Mouse (Mus musculus): Measurements from ENCODE around the gene Mospd2. TPM values are rescaled to one million over a fixed set of nuclear protein-coding genes. Genes with fewer than 3 reads are reported as not detected.

Mospd2 gene
- polyA plus RNA-seq, 1 experiment from 2014 or later, result 22.7 TPM

DNA sequence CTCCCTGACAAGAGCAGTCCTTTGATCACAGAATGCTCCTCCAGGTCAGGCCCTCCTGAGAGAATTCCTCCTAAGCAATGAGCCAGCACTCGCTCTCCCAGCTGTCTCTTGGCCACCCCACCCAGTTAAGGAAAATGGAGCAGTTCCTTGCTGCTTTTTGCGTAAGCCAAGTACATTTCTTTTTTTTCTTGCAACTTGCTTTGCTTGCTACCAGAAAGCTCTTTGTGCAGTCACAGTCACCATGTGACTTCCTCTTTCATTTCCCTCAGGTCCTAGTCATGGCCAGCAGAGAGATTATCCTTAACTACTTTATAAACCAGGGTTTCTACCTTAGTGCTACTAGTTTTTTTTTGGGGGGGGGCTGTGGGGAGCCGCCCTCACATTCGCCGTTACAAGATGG lies 38.6 kb downstream of the Mospd2 start:
- Histone ChIP-seq H3K27ac (ENCODE audit: low read length) (no peak overlapping the region), H3K9ac (ENCODE audit: low read length) (no peak overlapping the region), H3K9me3 (ENCODE audit: control insufficient read depth, low read length) (no peaks in the 10 kb centered on the region), H3K36me3 (ENCODE audit: control insufficient read depth, insufficient read depth, low read length) (peaks cover 8% of the 10 kb centered on the region), H3K4me2 (ENCODE audit: low read depth, low read length) (no peak overlapping the region), H3K27me3 (ENCODE audit: control insufficient read depth, insufficient read depth, low read depth, low read length) (no peaks in the 10 kb centered on the region), H3K4me1 (replicated peaks; ENCODE audit: control insufficient read depth, insufficient read depth, low read length) (no peaks in the 10 kb centered on the region), H3K4me3 (ENCODE audit: low read length) (no peak overlapping the region)
- ATAC-seq (ENCODE audit: low read depth), result no peak
- WGBS, result 95% methylated on average over 5 of the region's 5 CpGs

DNA sequence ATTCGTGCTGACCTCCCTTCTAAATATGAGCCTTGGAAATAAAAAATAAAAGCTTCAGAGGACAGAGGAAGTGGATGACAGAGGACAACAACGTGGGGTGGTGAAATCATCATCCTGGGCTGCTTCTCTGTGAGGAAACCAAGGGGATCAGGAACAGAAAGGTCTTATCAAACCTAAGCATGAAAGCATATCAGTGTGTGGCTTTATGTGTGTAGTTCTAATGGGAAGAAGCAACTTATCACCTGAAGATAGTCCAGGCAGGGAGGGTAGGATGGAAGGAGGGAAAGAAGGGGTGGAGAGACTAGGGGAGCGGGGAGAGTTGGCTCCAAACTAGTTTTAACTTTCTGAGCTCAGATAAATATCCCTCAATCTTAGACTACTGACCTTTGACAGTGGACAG lies 67.2 kb downstream of the Mospd2 start:
- Histone ChIP-seq H3K9me3 (ENCODE audit: control insufficient read depth, low read length) (no peaks in the 10 kb centered on the region), H3K4me3 (ENCODE audit: low read length) (no peak overlapping the region), H3K27me3 (ENCODE audit: control insufficient read depth, insufficient read depth, low read depth, low read length) (no peaks in the 10 kb centered on the region), H3K27ac (ENCODE audit: low read length) (no peak overlapping the region), H3K9ac (ENCODE audit: low read length) (no peak overlapping the region), H3K36me3 (ENCODE audit: control insufficient read depth, insufficient read depth, low read length) (no peaks in the 10 kb centered on the region), H3K4me2 (ENCODE audit: low read depth, low read length) (no peak overlapping the region), H3K4me1 (replicated peaks; ENCODE audit: control insufficient read depth, insufficient read depth, low read length) (no peaks in the 10 kb centered on the region)
- WGBS, result 52% methylated on average over 3 of the region's 3 CpGs
- no peak for ATAC-seq (ENCODE audit: low read depth)

DNA sequence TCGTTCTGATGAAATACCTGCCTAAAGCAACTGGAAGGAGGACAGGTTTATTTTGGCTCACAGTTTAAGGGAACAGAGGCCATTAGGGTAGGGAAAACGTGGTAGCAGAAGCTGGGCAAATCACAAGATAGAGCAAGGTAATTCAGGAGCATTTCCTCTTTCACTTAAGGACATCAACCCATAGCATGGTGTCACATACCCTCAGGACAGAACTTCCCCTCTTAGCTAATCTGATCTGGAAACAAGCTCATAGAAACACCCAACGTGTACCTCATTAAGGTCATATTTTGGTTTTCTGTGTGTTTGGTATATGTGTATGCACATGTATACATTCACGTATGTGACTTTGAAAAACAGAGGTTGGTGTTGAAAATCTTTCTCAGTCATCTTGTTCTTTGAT lies 68.0 kb downstream of the Mospd2 start:
- H3K27ac ChIP-seq (ENCODE audit: low read length), result no peak overlapping the region
- ATAC-seq (ENCODE audit: low read depth), result no peak
- no peak overlapping the region for H3K4me3 ChIP-seq (ENCODE audit: low read length)
- WGBS, result 70% methylated on average over 4 of the region's 4 CpGs
- H3K4me1 ChIP-seq (replicated peaks; ENCODE audit: control insufficient read depth, insufficient read depth, low read length), result no peaks in the 10 kb centered on the region
- H3K9ac ChIP-seq (ENCODE audit: low read length), result no peak overlapping the region
- no peaks in the 10 kb centered on the region for H3K9me3 ChIP-seq (ENCODE audit: control insufficient read depth, low read length)
- H3K36me3 ChIP-seq (ENCODE audit: control insufficient read depth, insufficient read depth, low read length), result no peaks in the 10 kb centered on the region
- no peaks in the 10 kb centered on the region for H3K27me3 ChIP-seq (ENCODE audit: control insufficient read depth, insufficient read depth, low read depth, low read length)
- no peak overlapping the region for H3K4me2 ChIP-seq (ENCODE audit: low read depth, low read length)

DNA sequence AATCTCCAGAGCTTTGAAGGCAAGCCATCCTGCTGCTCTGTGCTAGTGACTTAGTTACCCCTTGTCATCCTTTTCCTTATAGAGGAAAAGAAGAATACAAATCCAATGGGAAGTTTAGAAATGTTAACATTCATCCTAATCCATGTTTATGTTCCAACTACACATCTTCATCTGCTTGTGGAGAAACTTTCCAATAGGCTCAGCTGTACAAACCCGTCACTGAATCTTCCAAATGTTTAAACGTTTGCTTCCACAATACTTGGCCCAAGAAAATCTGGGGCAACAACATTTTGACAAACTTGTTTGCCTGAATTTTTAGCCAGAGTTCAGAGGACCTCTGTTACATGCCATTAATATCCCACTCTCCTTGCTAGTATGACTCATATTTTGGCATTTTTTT lies 78.3 kb downstream of the Mospd2 start:
- H3K9me3 ChIP-seq (ENCODE audit: control insufficient read depth, low read length), result no peaks in the 10 kb centered on the region
- no peak overlapping the region for H3K27ac ChIP-seq (ENCODE audit: low read length)
- no peak overlapping the region for H3K4me2 ChIP-seq (ENCODE audit: low read depth, low read length)
- no peak overlapping the region for H3K4me3 ChIP-seq (ENCODE audit: low read length)
- no peaks in the 10 kb centered on the region for H3K4me1 ChIP-seq (replicated peaks; ENCODE audit: control insufficient read depth, insufficient read depth, low read length)
- no peak overlapping the region for H3K9ac ChIP-seq (ENCODE audit: low read length)
- no peaks in the 10 kb centered on the region for H3K36me3 ChIP-seq (ENCODE audit: control insufficient read depth, insufficient read depth, low read length)
- 47% methylated on average over 2 of the region's 2 CpGs for WGBS
- no peaks in the 10 kb centered on the region for H3K27me3 ChIP-seq (ENCODE audit: control insufficient read depth, insufficient read depth, low read depth, low read length)
- no peak for ATAC-seq (ENCODE audit: low read depth)

DNA sequence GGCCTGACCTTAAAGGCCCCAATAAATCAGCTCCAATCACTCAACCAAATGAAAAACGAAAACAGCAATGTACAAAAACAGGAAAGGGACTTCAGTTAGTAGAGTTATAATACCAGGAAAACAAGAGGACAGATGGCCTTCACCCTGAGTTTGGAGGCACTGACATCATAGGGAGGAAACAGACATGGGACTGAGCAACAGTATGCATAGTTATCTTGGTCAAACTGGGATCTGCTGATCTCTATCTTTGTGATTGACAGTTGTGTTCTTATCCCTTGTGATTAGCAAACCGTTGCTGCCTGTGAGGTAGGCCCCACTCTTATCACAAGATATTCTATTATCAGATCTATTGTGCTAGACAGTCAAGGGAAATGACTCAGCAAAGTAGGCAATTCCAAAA lies 80.4 kb downstream of the Mospd2 start:
- Histone ChIP-seq H3K4me2 (ENCODE audit: low read depth, low read length) (no peak overlapping the region), H3K9me3 (ENCODE audit: control insufficient read depth, low read length) (no peaks in the 10 kb centered on the region), H3K9ac (ENCODE audit: low read length) (no peak overlapping the region), H3K4me1 (replicated peaks; ENCODE audit: control insufficient read depth, insufficient read depth, low read length) (no peaks in the 10 kb centered on the region), H3K4me3 (ENCODE audit: low read length) (no peak overlapping the region), H3K27me3 (ENCODE audit: control insufficient read depth, insufficient read depth, low read depth, low read length) (no peaks in the 10 kb centered on the region), H3K36me3 (ENCODE audit: control insufficient read depth, insufficient read depth, low read length) (no peaks in the 10 kb centered on the region), H3K27ac (ENCODE audit: low read length) (no peak overlapping the region)
- WGBS, result 40% methylated on average over 2 of the region's 2 CpGs
- no peak for ATAC-seq (ENCODE audit: low read depth)

DNA sequence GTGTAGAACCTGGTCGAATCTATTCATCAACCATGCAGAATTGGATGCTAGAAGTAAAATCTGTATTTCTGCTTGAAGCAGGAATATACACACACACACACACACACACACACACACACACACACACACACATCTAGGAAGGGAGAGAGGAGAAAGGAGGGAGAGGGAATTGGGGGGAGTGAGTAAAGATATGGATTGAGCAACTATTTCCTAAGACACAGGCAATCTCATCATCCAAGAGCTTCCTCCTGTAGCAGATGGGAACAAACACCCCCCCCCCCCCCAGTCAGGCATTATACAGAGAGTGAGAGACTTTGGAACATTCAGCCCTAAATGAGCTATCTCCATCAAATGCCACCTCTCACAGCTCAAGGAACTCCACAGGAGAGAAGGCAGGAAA lies 93.9 kb downstream of the Mospd2 start:
- WGBS, result 78% methylated on average over 1 of the region's 1 CpGs

More for the DNA sequence above, 93.9 kb downstream of the Mospd2 start:
- no peaks in the 10 kb centered on the region for H3K4me1 ChIP-seq (replicated peaks; ENCODE audit: control insufficient read depth, insufficient read depth, low read length)
- H3K4me2 ChIP-seq (ENCODE audit: low read depth, low read length), result no peak overlapping the region
- H3K9ac ChIP-seq (ENCODE audit: low read length), result no peak overlapping the region
- no peak for ATAC-seq (ENCODE audit: low read depth)
- H3K4me3 ChIP-seq (ENCODE audit: low read length), result no peak overlapping the region
- no peak overlapping the region for H3K27ac ChIP-seq (ENCODE audit: low read length)
- H3K27me3 ChIP-seq (ENCODE audit: control insufficient read depth, insufficient read depth, low read depth, low read length), result no peaks in the 10 kb centered on the region
- no peaks in the 10 kb centered on the region for H3K9me3 ChIP-seq (ENCODE audit: control insufficient read depth, low read length)
- no peaks in the 10 kb centered on the region for H3K36me3 ChIP-seq (ENCODE audit: control insufficient read depth, insufficient read depth, low read length)

Other genes with a start within 250 kb of the Mospd2 start
- gene Fancb, start 217 bp upstream of the Mospd2 start, polyA plus RNA-seq (2015; fragmentation: Nextera tagmentation; extraction: Ambion mirVana), result 10.8 and 11.4 TPM in 2 replicates
- gene Gm17604, start 24.5 kb upstream of the Mospd2 start, polyA plus RNA-seq (2015; fragmentation: Nextera tagmentation; extraction: Ambion mirVana), result not detected in 2 replicates

Data from lung, embryonic 16.5 days (tissue).